Mouse (Mus musculus) hindbrain, embryonic 13.5 days (tissue): ENCODE data around the gene Alpk3. TPM values are rescaled to one million over a fixed set of nuclear protein-coding genes. Genes with fewer than 3 reads are reported as not detected.

Source experiments
- ATAC-seq: fragments of 200-750 bp; cut with Nextera tagmentation; 2 replicates; pipeline ENCODE4 v1.8.0; 2017; ENCODE audit warnings: moderate TSS enrichment; ENCODE audit not compliant: low FRiP score
- H3K27ac ChIP-seq: fragments of 300-500 bp; sonication (generic); 2 replicates; pipeline ENCODE4 v1.5.1; 2015; ENCODE audit warnings: inconsistent platforms, mild to moderate bottlenecking, moderate library complexity
- H3K27me3 ChIP-seq: fragments of 300-500 bp; sonication (generic); 2 replicates; pipeline ENCODE4 v1.6.1; 2015; ENCODE audit warnings: mild to moderate bottlenecking, inconsistent platforms
- H3K36me3 ChIP-seq: fragments of 300-500 bp; sonication (generic); 2 replicates; pipeline ENCODE4 v1.6.1; 2015; ENCODE audit warnings: mild to moderate bottlenecking, inconsistent platforms
- H3K4me1 ChIP-seq: fragments of 300-500 bp; sonication (generic); replicated peaks from 2 replicates; pipeline ENCODE4 v1.6.1; 2015; ENCODE audit warnings: inconsistent platforms
- H3K4me2 ChIP-seq: fragments of 300-500 bp; sonication (generic); 2 replicates; pipeline ENCODE4 v1.6.1; 2015; ENCODE audit warnings: inconsistent platforms, mild to moderate bottlenecking, moderate library complexity
- H3K4me3 ChIP-seq: fragments of 300-500 bp; sonication (generic); 2 replicates; pipeline ENCODE4 v1.5.1; 2015; ENCODE audit warnings: mild to moderate bottlenecking, inconsistent platforms
- H3K9ac ChIP-seq: fragments of 300-500 bp; sonication (generic); 2 replicates; pipeline ENCODE4 v1.6.1; 2015; ENCODE audit warnings: mild to moderate bottlenecking, inconsistent platforms
- H3K9me3 ChIP-seq: fragments of 300-500 bp; sonication (generic); 2 replicates; pipeline ENCODE4 v1.6.1; 2016; ENCODE audit warnings: inconsistent platforms
- WGBS: fragments of 180-500 bp; shearing (Covaris S2); methylation state at CpG from one replicate; pipeline ENCODE4 v1.1.7; 2015; 5-methylcytosine and 5-hydroxymethylcytosine counted together
- polyA plus RNA-seq: library from polyadenylated mRNA; unstranded; fragments of >200 nt; fragmentation: Nextera tagmentation; extraction: Ambion mirVana; gene quantifications from 2 replicates; pipeline ENCODE4 v1.2.1, GENCODE M21; 2015

Gene Alpk3
- polyA plus RNA-seq, 1 experiment from 2014 or later, result 0.14 TPM

GRCm38 (mm10) chr7:81075732-81076131, 18.3 kb downstream of the Alpk3 start:
- no peak for ATAC-seq
- no peak overlapping the region for H3K9ac ChIP-seq
- no peaks in the 10 kb centered on the region for H3K36me3 ChIP-seq
- H3K9me3 ChIP-seq, result no peaks in the 10 kb centered on the region
- H3K27ac ChIP-seq, result no peak overlapping the region
- WGBS, result 88% methylated on average over 5 of the region's 5 CpGs
- peaks cover 1% of the 10 kb centered on the region for H3K4me1 ChIP-seq
- no peak overlapping the region for H3K4me2 ChIP-seq
- H3K4me3 ChIP-seq, result no peak overlapping the region
- H3K27me3 ChIP-seq, result 0 out of 2 replicates have a peak, but pooled peaks cover 3% of the 10 kb centered on the region

- H3K27me3 ChIP-seq, result 0 out of 2 replicates have a peak, but pooled peaks cover 3% of the 10 kb centered on the region
- H3K4me2 ChIP-seq, result no peak overlapping the region
- WGBS, result 75% methylated on average over 6 of the region's 6 CpGs
- ATAC-seq, result no peak
- H3K36me3 ChIP-seq, result no peaks in the 10 kb centered on the region
- no peak overlapping the region for H3K4me3 ChIP-seq
- H3K9me3 ChIP-seq, result no peaks in the 10 kb centered on the region
- no peak overlapping the region for H3K27ac ChIP-seq
- peaks cover 6% of the 10 kb centered on the region for H3K4me1 ChIP-seq
- H3K9ac ChIP-seq, result no peak overlapping the region
These were observed 19.6 kb downstream of the Alpk3 start for GRCm38 (mm10) chr7:81077009-81077408.

GRCm38 (mm10) chr7:81078740-81079139, 21.3 kb downstream of the Alpk3 start:
- Histone ChIP-seq H3K4me2 (no peak overlapping the region), H3K27me3 (0 out of 2 replicates have a peak, but pooled peaks cover 3% of the 10 kb centered on the region), H3K9me3 (no peaks in the 10 kb centered on the region)

GRCm38 (mm10) chr7:81093420-81093965, 36.1 kb downstream of the Alpk3 start:
- Histone ChIP-seq H3K4me2 (no peak overlapping the region), H3K9me3 (no peaks in the 10 kb centered on the region; the same call in 1 of the 2 replicates), H3K4me1 (no peaks in the 10 kb centered on the region; the same call in 1 of the 2 replicates), H3K27me3 (no peaks in the 10 kb centered on the region), H3K9ac (no peak overlapping the region; the same call in 1 of the 2 replicates), H3K4me3 (no peak overlapping the region), H3K27ac (no peak overlapping the region), H3K36me3 (no peaks in the 10 kb centered on the region)
- no peak for ATAC-seq
- WGBS, result 50% methylated on average over 18 of the region's 18 CpGs

More at GRCm38 (mm10) chr7:81078740-81079139, 21.3 kb downstream of the Alpk3 start:
- no peak for ATAC-seq
- Histone ChIP-seq H3K36me3 (no peaks in the 10 kb centered on the region), H3K27ac (no peak overlapping the region), H3K4me3 (no peak overlapping the region), H3K9ac (no peak overlapping the region), H3K4me1 (peaks cover 6% of the 10 kb centered on the region)
- 90% methylated on average over 6 of the region's 6 CpGs for WGBS

GRCm38 (mm10) chr7:81094104-81094757, 36.8 kb downstream of the Alpk3 start:
- H3K27ac ChIP-seq, result no peak overlapping the region
- no peaks in the 10 kb centered on the region; the same call in 1 of the 2 replicates for H3K9me3 ChIP-seq
- no peaks in the 10 kb centered on the region for H3K36me3 ChIP-seq
- 76% methylated on average over 6 of the region's 6 CpGs for WGBS
- no peak overlapping the region for H3K4me3 ChIP-seq
- H3K4me2 ChIP-seq, result no peak overlapping the region
- H3K4me1 ChIP-seq, result no peaks in the 10 kb centered on the region; the same call in 1 of the 2 replicates
- no peak for ATAC-seq
- no peaks in the 10 kb centered on the region for H3K27me3 ChIP-seq
- H3K9ac ChIP-seq, result no peak overlapping the region

GRCm38 (mm10) chr7:81100341-81100740, 42.9 kb downstream of the Alpk3 start:
- WGBS, result 81% methylated on average over 5 of the region's 5 CpGs

GRCm38 (mm10) chr7:81102854-81103253, 45.5 kb downstream of the Alpk3 start:
- H3K4me2 ChIP-seq, result no peak overlapping the region
- 94% methylated on average over 7 of the region's 7 CpGs for WGBS

More at GRCm38 (mm10) chr7:81100341-81100740, 42.9 kb downstream of the Alpk3 start:
- no peak overlapping the region for H3K9ac ChIP-seq
- no peaks in the 10 kb centered on the region for H3K9me3 ChIP-seq
- H3K27me3 ChIP-seq, result no peaks in the 10 kb centered on the region
- no peak overlapping the region for H3K4me3 ChIP-seq
- no peaks in the 10 kb centered on the region for H3K36me3 ChIP-seq
- no peak overlapping the region for H3K4me2 ChIP-seq
- H3K27ac ChIP-seq, result no peak overlapping the region
- peaks cover 1% of the 10 kb centered on the region for H3K4me1 ChIP-seq
- no peak for ATAC-seq

GRCm38 (mm10) chr7:81105525-81105924, 48.1 kb downstream of the Alpk3 start:
- H3K4me1 ChIP-seq, result peaks cover 6% of the 10 kb centered on the region
- no peaks in the 10 kb centered on the region for H3K9me3 ChIP-seq
- H3K36me3 ChIP-seq, result no peaks in the 10 kb centered on the region
- H3K9ac ChIP-seq, result no peak overlapping the region
- H3K4me2 ChIP-seq, result no peak overlapping the region
- no peaks in the 10 kb centered on the region for H3K27me3 ChIP-seq
- ATAC-seq, result no peak
- H3K27ac ChIP-seq, result no peak overlapping the region
- WGBS, result 47% methylated on average over 4 of the region's 4 CpGs
- H3K4me3 ChIP-seq, result no peak overlapping the region

More at GRCm38 (mm10) chr7:81102854-81103253, 45.5 kb downstream of the Alpk3 start:
- no peak for ATAC-seq
- H3K27ac ChIP-seq, result no peak overlapping the region
- no peaks in the 10 kb centered on the region for H3K27me3 ChIP-seq
- H3K9me3 ChIP-seq, result no peaks in the 10 kb centered on the region
- H3K4me3 ChIP-seq, result no peak overlapping the region
- H3K4me1 ChIP-seq, result peaks cover 6% of the 10 kb centered on the region
- no peaks in the 10 kb centered on the region for H3K36me3 ChIP-seq
- no peak overlapping the region for H3K9ac ChIP-seq

GRCm38 (mm10) chr7:81108226-81108625, 50.8 kb downstream of the Alpk3 start:
- Histone ChIP-seq H3K9me3 (no peaks in the 10 kb centered on the region), H3K27ac (no peak overlapping the region), H3K4me1 (peaks cover 6% of the 10 kb centered on the region), H3K27me3 (no peaks in the 10 kb centered on the region), H3K4me3 (no peak overlapping the region), H3K9ac (no peak overlapping the region), H3K36me3 (no peaks in the 10 kb centered on the region), H3K4me2 (no peak overlapping the region)
- no peak for ATAC-seq
- WGBS, result 83% methylated on average over 5 of the region's 5 CpGs

GRCm38 (mm10) chr7:81109717-81110651, 52.6 kb downstream of the Alpk3 start:
- Histone ChIP-seq H3K4me2 (no peak overlapping the region), H3K4me1 (peaks cover 6% of the 10 kb centered on the region), H3K9ac (no peak overlapping the region), H3K9me3 (no peaks in the 10 kb centered on the region), H3K27ac (no peak overlapping the region), H3K27me3 (no peaks in the 10 kb centered on the region), H3K4me3 (no peak overlapping the region), H3K36me3 (no peaks in the 10 kb centered on the region)
- no peak for ATAC-seq
- WGBS, result 64% methylated on average over 9 of the region's 9 CpGs

- no peak for ATAC-seq
- 93% methylated on average over 4 of the region's 4 CpGs for WGBS
- H3K4me3 ChIP-seq, result no peak overlapping the region
These were observed 53.4 kb downstream of the Alpk3 start for GRCm38 (mm10) chr7:81110791-81111190.

GRCm38 (mm10) chr7:81111729-81112128, 54.3 kb downstream of the Alpk3 start:
- H3K9ac ChIP-seq, result no peak overlapping the region
- no peak overlapping the region for H3K4me2 ChIP-seq
- 88% methylated on average over 2 of the region's 2 CpGs for WGBS
- no peaks in the 10 kb centered on the region for H3K36me3 ChIP-seq
- no peaks in the 10 kb centered on the region for H3K27me3 ChIP-seq
- no peak overlapping the region for H3K4me3 ChIP-seq
- no peak for ATAC-seq
- no peaks in the 10 kb centered on the region for H3K9me3 ChIP-seq
- H3K4me1 ChIP-seq, result no peaks in the 10 kb centered on the region
- no peak overlapping the region for H3K27ac ChIP-seq

More at GRCm38 (mm10) chr7:81110791-81111190, 53.4 kb downstream of the Alpk3 start:
- H3K4me2 ChIP-seq, result no peak overlapping the region
- no peak overlapping the region for H3K9ac ChIP-seq
- H3K27me3 ChIP-seq, result no peaks in the 10 kb centered on the region
- 0 out of 2 replicates have a peak, but pooled peaks cover under 1% of the 10 kb centered on the region for H3K4me1 ChIP-seq
- H3K27ac ChIP-seq, result no peak overlapping the region
- no peaks in the 10 kb centered on the region for H3K36me3 ChIP-seq
- no peaks in the 10 kb centered on the region for H3K9me3 ChIP-seq
